Mouse (Mus musculus) hindbrain, embryonic 14.5 days (tissue): ENCODE measurements around the gene Faf1. TPM values are rescaled to one million over a fixed set of nuclear protein-coding genes. Genes with fewer than 3 reads are reported as not detected.

Experiments
- ATAC-seq: fragments of 200-750 bp; cut with Nextera tagmentation; 2 replicates; pipeline ENCODE4 v1.8.0; 2017; ENCODE audit warnings: moderate number of reproducible peaks, mild to moderate bottlenecking, moderate TSS enrichment, moderate library complexity; ENCODE audit not compliant: low FRiP score
- DNase-seq: peaks from one replicate; pipeline ENCODE4 v3.0.0-alpha.2; 2015; ENCODE audit warnings: low spot score
- H3K27ac ChIP-seq: fragments of 300-500 bp; sonication (generic); 2 replicates; pipeline ENCODE4 v1.5.1; 2014; ENCODE audit warnings: mild to moderate bottlenecking, moderate library complexity
- H3K27me3 ChIP-seq: fragments of 300-500 bp; sonication (generic); 2 replicates; pipeline ENCODE4 v1.6.1; 2014; ENCODE audit warnings: mild to moderate bottlenecking, low read length, mixed read lengths; ENCODE audit not compliant: control insufficient read depth, insufficient read depth
- H3K36me3 ChIP-seq: fragments of 300-500 bp; sonication (generic); replicated peaks from 2 replicates; pipeline ENCODE4 v1.6.1; 2014; ENCODE audit not compliant: control insufficient read depth, insufficient read depth
- H3K4me1 ChIP-seq: fragments of 300-500 bp; sonication (generic); replicated peaks from 2 replicates; pipeline ENCODE4 v1.6.1; 2014; ENCODE audit warnings: antibody characterized with exemption, low read length, mixed read lengths; ENCODE audit not compliant: control insufficient read depth, insufficient read depth
- H3K4me2 ChIP-seq: fragments of 300-500 bp; sonication (generic); replicated peaks from 2 replicates; pipeline ENCODE4 v1.6.1; 2014; ENCODE audit warnings: mild to moderate bottlenecking, moderate library complexity
- H3K4me3 ChIP-seq: fragments of 300-500 bp; sonication (generic); replicated peaks from 2 replicates; pipeline ENCODE4 v1.5.1; 2014; ENCODE audit warnings: mild to moderate bottlenecking, low read length
- H3K9ac ChIP-seq: fragments of 300-500 bp; sonication (generic); 2 replicates; pipeline ENCODE4 v1.6.1; 2014
- H3K9me3 ChIP-seq: fragments of 300-500 bp; sonication (generic); 2 replicates; pipeline ENCODE4 v1.6.1; 2016; ENCODE audit warnings: low read length; ENCODE audit not compliant: control insufficient read depth
- WGBS: fragments of 180-500 bp; shearing (Covaris S2); extraction: QIAGEN DNeasy Blood & Tissue Kit; methylation state at CpG from one replicate; pipeline ENCODE4 v1.1.7; 2014; 5-methylcytosine and 5-hydroxymethylcytosine counted together
- polyA plus RNA-seq: library from polyadenylated mRNA; unstranded; fragments of >200 nt; fragmentation: Nextera tagmentation; extraction: Ambion mirVana; gene quantifications from 2 replicates; pipeline ENCODE4 v1.2.1, GENCODE M21; 2014

Gene Faf1
- polyA plus RNA-seq, 1 experiment from 2014 or later: 47.1 TPM

DNA sequence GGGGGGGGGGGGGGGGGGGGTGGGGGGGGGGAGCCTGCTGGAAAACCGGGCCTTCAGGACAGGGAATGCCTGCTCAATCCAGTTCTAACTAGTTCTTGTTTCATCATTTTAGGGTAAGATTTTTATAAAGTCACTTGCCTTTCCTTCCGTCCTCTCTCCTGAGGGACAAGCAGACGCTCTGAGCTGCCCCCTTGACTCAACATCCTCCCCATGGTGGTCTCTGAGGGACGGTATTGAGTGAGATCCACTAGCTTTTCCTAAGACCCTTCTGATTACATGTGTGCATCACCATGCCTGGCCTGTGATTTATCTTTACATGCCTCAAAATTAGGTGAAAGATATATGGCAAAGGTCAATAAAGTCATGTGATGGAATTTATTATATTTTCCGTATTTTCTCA is 312.0 kb downstream of the Faf1 start:
- H3K4me3 ChIP-seq: no peak overlapping the region
- no peak overlapping the region for H3K9ac ChIP-seq
- H3K36me3 ChIP-seq: no peaks in the 10 kb centered on the region
- ATAC-seq (no peak), DNase-seq (no peak)
- H3K27ac ChIP-seq: no peak overlapping the region
- H3K4me2 ChIP-seq: no peak overlapping the region
- H3K4me1 ChIP-seq: no peaks in the 10 kb centered on the region
- 13% methylated on average over 5 of the region's 5 CpGs for WGBS
- H3K9me3 ChIP-seq: no peaks in the 10 kb centered on the region
- H3K27me3 ChIP-seq: peaks cover 94% of the 10 kb centered on the region

DNA sequence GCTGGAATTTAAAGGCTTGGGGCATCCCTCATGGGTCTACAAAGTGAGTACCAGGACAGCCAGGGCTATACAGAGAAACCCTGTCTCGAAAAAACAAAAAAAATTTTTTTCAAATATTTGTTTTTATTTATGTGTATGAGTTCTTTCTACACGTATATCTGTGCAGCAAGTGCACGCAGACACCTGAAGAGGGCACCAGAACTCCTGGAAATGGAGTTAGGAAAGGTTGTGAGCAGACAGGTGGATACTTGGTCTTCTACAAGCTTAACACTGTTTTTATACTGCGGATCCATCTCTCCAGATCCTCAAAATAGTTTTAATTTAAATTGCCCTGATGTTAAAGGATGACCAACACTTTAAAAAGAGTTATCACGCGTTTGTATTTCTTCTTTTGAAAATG is 312.8 kb downstream of the Faf1 start:
- no peak for DNase-seq
- 34% methylated on average over 6 of the region's 6 CpGs for WGBS

DNA sequence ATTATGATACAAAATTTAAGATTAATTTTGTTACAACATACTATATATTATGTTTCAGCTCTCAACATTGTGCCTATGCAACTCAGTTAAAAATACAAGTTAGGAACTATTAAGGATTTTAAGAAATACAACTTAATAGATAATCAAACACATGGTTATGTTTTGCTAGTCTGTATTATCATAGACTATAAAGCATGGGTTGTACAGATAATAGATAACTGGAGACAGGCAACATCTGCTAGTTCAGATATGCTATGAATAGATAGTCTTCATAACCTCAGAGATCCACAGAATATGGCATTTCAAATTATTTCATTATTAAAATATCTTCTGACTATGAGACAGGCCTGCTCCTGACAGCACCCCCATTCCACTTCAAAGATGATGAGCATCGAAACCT is 329.7 kb downstream of the Faf1 start:
- Histone ChIP-seq H3K4me1 (no peaks in the 10 kb centered on the region), H3K9ac (no peak overlapping the region), H3K27me3 (no peaks in the 10 kb centered on the region), H3K27ac (no peak overlapping the region), H3K4me2 (no peak overlapping the region), H3K9me3 (no peaks in the 10 kb centered on the region), H3K36me3 (no peaks in the 10 kb centered on the region), H3K4me3 (no peak overlapping the region)
- ATAC-seq (no peak), DNase-seq (no peak)
- 98% methylated on average over 1 of the region's 1 CpGs for WGBS

More for the DNA sequence above, 312.8 kb downstream of the Faf1 start:
- Histone ChIP-seq H3K4me1 (no peaks in the 10 kb centered on the region), H3K36me3 (no peaks in the 10 kb centered on the region), H3K9me3 (no peaks in the 10 kb centered on the region), H3K9ac (no peak overlapping the region), H3K4me3 (no peak overlapping the region), H3K27ac (no peak overlapping the region), H3K4me2 (no peak overlapping the region), H3K27me3 (peaks cover 93% of the 10 kb centered on the region)
- ATAC-seq: no peak

Other genes with a start within 250 kb of the Faf1 start
- 99.2 and 114 TPM in 2 replicates for gene Rnf11, start 191.9 kb upstream of the Faf1 start, polyA plus RNA-seq
- not detected in 2 replicates for gene 4930522H14Rik, start 145.3 kb upstream of the Faf1 start, polyA plus RNA-seq
- gene Cdkn2c, start 9.4 kb upstream of the Faf1 start, polyA plus RNA-seq: 2.8 and 3.7 TPM in 2 replicates